Mouse (Mus musculus): ENCODE data around the gene Gm5108. TPM values are rescaled to one million over a fixed set of nuclear protein-coding genes. Genes with fewer than 3 reads are reported as not detected.

Gm5108 gene
- polyA plus RNA-seq, 1 experiment: not detected

DNA sequence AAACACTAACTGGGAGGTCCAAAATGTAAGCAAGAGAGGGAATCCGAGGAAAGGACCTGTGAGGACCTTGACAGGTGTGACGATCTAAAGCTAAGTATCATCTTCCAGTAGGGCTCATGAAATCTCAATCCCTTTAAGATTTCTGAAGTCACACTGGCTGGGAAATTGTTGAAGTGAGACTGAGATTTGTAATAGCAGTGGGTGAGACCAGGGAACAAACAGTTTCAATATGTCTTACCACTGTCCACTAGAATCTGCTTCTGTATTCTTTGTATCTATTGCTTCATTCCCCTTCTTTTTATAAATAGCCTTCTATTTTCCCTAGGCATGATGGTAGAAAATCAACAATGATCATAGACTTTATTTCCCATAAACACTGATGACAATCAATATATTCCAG lies 79.4 kb downstream of the Gm5108 start:
- Histone ChIP-seq H3K36me3 (ENCODE audit: control insufficient read depth, insufficient read depth) (no peaks in the 10 kb centered on the region), H3K79me3 (ENCODE audit: low read depth) (no peaks in the 10 kb centered on the region), H3K27me3 (ENCODE audit: control insufficient read depth, insufficient read depth, insufficient read length) (no peaks in the 10 kb centered on the region), H3ac (ENCODE audit: control insufficient read depth, insufficient read length, low read depth) (no peak overlapping the region), H3K79me2 (ENCODE audit: control insufficient read depth, insufficient read depth) (no peaks in the 10 kb centered on the region), H3K4me3 (ENCODE audit: insufficient read depth, poor library complexity, severe bottlenecking) (no peak overlapping the region)
- no peak for TF ChIP-seq CEBPB (IDR thresholded peaks at IDR 0.05; ENCODE audit: low read depth)
- no peak for TF ChIP-seq USF1 (IDR thresholded peaks at IDR 0.05; ENCODE audit: low read depth)
- TF ChIP-seq MYOD1 (IDR thresholded peaks at IDR 0.05; ENCODE audit: control insufficient read depth, insufficient read length, low read depth): no peak
- TF ChIP-seq CTCF (IDR thresholded peaks at IDR 0.05; ENCODE audit: control insufficient read depth, insufficient read depth, insufficient read length): no peak
- no peak for TF ChIP-seq FOSL1 (IDR thresholded peaks at IDR 0.05; ENCODE audit: insufficient read depth, low read length, poor library complexity, severe bottlenecking)
- no peak for TF ChIP-seq MAX (IDR thresholded peaks at IDR 0.05)
- no peak for TF ChIP-seq MYOG (IDR thresholded peaks at IDR 0.05; ENCODE audit: control insufficient read depth, extremely low read depth, insufficient read length)

Other genes with a start within 250 kb of the Gm5108 start
- not detected for gene Atp8a1, start 94.2 kb upstream of the Gm5108 start, polyA plus RNA-seq (2012; fragmentation: generic; extraction: Trizol)
- not detected for gene Gm21905, start 4.8 kb downstream of the Gm5108 start, polyA plus RNA-seq (2012; fragmentation: generic; extraction: Trizol)
- not detected for gene Grxcr1, start 90.2 kb downstream of the Gm5108 start, polyA plus RNA-seq (2012; fragmentation: generic; extraction: Trizol)

Data from C2C12 (cell line).